Mouse (Mus musculus) thymus, postnatal 36 days (tissue): ENCODE results near the gene Hmga2.

Experiments used
- DNase-seq, 2 experiments: peaks; one replicate each; pipeline ENCODE4 v3.0.0; 2022; ENCODE audit warnings: mixed read lengths in 2 of 2

Gene Hmga2

DNA sequence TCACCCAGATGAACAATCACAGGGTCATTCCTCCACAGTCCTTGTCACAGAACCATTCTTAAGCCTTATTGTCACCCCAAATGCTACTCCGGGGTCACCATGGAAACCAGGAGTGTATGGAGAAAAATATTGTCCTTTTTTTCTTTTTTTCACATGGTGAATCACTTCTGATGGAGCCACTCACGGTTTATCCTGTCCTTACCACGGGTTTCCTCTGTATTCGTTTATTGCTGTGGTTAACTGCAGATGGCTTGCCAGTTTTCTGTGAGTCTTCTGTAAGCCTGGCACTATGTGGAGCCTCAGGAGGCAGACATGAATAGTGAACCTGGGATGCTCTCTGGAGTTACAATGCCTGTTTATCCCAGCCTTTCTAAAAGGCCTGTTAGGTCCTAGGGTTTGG lies 53.4 kb downstream of the Hmga2 start:
- no peak for DNase-seq

DNA sequence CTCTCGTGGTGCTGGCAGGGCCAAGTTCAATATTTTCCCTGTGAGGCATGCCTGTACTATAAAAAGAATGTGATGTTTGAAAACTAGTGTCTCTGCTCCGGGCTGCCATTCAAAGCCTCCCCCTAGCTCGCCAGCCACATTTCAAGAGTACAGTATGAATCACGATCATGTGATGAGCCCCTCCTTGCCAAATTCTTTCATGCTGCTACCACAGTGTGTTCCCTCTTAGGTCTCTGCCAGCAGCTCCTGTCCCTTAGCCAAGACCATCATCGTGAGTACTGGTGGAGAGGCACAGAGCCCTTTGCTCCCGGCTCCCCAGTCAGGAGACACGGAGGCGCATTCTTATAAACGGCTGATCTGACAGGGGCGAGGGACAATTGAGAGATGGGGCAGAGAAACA lies 54.2 kb downstream of the Hmga2 start:
- no peak for DNase-seq

DNA sequence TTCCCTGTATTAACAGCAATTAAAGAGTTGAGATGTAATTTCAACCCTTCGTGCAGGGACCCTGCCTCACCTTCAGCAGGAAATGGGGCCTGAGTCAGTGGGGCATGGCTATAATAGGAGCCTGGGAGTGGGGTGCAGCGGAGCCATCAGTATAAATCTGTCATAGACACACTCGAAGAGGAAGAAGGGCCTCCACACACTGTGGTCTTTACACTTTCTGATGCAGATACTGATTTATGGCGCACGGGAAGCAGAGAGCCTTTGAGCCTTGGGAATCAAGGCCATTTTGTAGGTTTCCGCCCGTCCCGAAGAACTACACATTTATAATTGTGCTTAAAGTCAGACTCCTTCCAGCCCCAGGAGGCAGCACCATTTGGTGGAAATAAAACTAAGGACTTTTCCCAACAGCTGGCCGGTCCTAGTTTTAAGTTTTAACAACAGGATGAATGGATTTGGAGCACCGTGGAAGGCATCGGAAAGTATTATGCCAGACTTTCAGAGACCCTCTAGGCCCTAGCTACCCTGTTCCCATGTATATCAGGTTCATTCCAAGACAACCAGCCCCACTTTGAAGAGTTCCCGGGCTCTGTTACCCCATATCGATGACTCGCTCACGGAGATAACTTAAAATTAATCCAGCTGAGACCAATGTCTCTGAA lies 55.2 kb downstream of the Hmga2 start:
- no peak for DNase-seq

DNA sequence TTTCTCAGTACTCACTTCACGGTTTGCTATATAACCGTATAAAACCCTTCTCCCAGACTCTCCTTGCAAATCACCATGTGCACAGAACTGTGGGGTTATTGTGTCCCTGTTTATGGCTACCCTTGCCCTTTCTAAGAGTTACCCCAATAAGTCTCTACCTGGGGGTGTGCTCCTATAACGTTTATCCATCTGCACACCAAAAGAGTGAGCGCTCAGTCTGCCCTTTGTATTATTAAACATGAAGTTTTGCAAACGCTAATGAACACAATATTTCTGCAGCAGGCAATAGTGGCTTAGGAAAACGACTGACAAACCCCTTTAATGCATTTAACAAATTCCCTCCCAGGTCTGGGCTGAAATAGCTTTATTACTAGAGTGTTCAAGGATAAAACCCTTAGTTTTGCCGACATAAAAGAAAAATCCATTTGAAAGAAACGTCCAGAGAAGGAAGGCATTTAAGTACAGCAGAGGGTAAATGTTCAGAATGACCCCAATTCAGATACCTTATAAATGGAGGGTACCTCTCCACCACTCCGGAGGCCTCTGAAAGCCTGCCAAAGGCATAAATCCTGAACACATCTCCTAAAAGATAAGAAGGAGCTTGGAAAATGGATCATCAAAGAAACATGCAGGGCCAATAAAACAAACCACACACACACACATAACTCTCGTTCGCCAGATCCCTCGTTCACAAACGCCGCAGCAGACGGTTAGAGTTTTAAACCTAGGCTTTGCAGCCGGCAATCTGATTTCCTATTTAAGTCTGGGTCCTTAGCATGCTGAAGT lies 57.3 kb downstream of the Hmga2 start:
- DNase-seq = no peak

DNA sequence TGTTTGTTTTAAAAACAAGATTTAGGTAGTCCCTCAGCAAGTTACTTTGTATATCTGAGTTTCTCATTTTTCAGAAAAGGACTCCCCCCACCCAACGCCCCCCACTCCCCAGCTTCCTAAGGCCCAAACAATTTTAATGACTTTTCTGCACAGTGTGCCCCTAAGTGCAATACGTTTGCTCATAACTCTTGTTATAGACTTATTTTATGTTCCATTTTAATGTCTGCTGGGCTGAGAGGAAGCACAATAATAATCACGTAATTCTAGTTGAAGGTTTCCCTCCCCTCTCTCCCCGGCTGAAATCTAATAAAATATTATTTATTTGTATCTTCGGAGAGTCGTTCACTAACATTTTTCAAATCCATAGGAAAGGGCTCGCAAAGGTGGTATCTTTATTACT lies 58.1 kb downstream of the Hmga2 start:
- DNase-seq = no peak

DNA sequence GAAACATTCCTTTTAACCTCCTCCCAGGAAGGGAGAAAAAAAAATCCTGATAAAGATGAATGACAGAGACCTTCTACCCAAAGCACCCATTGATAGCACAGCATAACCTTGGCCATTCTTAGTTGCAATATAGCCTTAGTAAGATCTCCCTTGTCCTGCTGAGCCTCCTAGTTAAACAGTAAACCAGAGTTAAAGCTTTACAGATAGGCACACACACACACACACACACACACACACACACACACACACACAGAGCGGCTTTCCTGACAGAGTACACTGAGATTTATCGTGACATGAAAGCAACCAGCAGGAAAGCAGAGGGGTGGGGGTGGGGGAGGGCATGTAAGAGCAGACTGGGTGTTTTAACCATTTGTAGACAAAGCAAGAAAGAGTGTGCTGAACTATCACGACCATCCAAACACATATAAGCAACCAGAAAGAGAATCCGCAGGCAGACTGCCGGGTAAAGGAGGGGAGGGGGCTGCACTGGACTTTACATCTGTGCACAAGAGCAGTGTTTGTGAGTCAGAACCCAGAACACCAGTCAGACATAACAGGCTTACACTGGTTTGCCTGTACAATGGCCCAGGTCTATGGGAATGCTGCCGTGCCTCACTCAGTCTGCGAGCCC lies 58.7 kb downstream of the Hmga2 start:
- DNase-seq = no peak

DNA sequence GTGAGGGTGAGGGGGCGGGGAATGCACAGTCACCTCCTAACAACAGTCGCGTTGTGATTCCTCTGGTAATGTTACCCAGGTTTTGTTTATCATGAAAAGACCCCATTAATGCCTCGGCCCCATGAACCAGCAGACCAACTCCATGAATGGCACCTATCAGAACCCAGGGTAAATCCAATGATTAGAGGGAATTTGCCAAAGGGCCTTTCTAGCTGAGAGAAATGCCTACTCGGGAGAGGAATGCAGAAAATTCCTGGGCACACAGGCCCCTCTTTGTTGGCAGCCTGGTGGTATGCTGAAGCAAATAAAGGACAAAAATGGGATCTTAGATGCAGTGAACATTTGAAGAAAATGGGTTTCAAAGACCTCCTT lies 59.2 kb downstream of the Hmga2 start:
- no peak for DNase-seq

DNA sequence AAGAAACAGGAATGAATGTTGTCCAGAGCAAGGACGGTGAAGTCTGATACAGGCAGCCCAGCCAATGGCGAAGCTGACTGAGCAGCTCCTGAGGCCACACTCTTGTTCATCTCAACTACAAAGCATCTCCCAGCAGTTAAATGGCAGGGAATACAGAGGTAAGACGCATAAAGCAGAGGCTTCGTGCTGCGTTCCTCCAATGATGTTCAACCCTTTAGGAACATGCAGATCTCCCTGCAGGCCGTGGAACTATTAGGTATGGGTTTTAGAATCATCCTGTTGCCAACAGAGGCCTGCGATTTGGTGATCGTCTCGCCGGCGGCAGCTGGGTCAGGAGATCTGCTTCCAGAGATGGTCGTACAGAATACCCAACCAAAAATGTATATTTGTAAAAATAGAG lies 59.6 kb downstream of the Hmga2 start:
- no peak for DNase-seq

DNA sequence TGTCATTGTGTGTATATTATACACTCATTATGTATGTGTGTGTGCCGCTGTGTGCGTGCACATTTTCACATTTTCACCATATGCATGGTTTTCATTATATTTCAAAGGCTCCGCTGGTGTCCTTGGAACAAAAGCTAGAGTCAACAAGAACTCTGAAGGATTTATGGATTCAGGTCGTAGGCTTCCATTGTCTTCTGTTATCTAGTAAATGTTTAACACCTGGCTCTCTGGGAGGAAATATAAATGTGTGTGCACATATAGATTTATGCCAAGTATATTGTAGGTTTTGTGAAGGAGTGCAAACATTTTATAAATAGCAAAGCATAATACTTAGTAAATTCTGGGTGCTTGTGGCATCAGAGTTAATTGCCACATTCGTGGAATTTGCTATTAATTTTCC lies 64.1 kb downstream of the Hmga2 start:
- DNase-seq = no peak

DNA sequence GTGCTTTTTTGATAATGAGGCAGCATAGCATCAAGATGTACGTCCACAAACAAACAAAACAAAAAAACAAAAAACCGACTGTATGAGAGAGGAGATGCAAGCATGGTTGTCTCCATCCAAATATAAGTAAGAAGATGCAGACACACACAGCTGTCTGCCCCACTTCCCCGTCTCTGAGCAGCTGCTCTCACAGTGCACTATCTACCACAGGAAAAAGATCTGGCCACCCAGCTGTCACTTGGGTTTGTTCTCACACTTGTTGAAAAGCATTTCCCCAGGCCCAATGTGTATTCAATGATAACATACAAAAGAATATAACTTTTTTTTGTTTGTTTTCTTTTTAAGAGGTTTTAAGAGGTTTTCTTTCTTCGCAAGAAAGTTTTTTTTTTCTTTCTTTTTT lies 65.3 kb downstream of the Hmga2 start:
- DNase-seq = peak in 1 of 2 experiments; percentile 29

DNA sequence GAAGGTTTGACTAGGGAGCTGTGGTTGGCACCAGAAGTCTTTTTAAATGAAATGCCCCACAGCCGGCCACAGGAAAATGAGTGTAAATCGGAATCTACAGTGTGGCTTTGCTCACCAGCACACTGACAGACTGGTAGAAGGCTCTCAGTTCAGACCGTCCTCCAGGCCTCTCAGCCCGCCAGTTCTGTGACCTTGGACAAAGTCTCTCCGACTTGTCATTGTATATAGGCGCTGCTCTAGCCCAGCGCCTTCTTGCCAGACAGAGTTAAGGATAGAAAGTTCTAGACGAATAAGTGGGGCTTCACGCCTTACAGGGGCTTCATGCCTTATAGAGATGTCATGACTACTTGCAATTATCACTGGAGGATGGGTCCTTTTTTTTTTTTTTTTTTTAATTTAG lies 67.1 kb downstream of the Hmga2 start:
- DNase-seq = no peak

DNA sequence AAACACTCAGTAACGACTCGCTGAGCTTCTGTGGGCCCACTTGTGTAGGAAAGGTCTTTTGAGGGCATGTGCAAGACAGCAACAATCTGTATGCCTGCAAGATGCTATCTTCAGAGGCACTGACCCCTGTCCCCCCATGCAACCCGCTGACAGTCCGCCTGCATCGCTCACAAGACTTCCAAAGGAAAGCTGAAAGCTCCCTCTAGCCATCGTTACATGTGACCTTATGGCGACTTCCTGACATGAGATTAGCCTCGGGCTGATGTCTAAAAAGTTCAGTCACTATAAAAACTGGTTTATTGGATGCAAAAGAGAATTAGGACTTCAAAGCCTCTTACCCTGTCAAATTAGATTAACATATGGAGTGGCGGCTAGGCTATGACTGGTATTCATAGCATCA lies 69.0 kb downstream of the Hmga2 start:
- DNase-seq = no peak

DNA sequence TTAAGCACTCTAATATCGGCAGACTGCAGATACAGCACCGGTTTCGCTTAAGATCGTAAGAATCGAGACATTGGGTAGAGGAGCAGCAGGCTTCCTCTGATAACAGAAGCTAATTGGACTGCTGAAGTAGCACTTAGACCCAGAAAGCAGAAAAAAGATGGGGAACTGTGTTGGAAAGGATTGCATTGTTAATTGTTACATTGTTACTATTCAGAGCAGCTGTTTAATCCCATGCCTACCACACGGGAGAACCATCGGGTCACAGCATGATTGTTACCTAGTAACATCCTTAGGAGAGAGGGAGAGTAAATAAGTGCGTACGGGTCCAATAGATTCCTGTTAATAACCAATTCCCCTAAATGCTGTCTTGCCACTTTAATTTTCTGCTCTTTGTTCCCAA lies 70.2 kb downstream of the Hmga2 start:
- DNase-seq = no peak

DNA sequence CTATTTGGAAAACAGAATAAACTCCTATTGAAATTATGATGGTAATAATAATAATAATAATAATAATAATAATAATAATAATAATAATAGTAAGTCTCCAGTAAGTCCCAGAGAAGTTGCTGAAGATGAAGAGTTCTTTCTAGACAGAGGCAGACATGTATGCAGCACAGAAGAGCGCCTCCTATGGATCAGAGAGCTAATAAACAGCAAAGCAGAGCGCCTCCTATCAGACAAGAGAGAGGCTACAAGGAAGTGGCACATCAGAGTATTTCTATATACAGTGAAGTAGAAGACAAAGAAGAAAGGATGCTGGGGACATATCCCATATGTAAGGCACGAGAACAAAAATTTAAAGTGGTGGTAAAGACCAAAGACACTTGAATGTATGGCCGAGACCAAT lies 70.9 kb downstream of the Hmga2 start:
- no peak for DNase-seq

DNA sequence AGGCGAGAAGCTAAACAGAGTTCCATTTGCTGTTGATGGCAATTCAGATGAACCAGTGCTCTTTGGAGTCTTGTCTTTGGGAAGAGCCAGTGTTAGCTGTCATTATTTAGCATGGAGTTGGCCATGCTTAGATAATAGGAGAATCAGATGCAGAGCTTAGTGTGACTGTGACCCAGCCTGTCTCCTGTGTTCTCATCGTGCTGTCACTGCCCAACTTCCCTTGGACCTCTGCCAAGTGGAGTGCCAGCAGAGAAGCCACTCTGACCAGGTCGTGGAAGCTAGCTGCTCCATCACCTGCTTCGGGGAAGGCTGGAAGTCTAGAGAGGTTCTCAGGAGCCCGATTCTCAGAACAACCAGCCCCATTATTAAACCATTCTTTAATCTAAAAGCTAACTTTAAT lies 73.3 kb downstream of the Hmga2 start:
- DNase-seq = no peak

DNA sequence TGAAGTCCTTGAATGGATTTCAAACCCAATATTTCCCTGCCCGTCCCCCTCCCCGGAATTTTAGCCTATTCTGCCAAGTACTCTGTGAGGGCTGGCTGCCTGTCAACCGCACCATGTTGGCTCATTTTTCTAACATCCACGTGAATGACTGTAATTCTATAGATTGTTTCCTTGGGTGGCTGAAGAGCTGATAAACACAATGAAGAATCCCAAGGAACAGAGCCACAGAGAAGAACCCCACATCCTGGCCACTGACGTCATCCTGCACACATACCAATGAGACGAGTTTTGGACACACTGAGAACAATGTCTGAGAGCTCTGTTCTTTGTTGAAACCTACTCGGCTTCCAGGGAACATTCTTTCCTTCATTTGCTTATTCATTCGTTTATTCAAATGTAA lies 74.5 kb downstream of the Hmga2 start:
- DNase-seq = no peak

DNA sequence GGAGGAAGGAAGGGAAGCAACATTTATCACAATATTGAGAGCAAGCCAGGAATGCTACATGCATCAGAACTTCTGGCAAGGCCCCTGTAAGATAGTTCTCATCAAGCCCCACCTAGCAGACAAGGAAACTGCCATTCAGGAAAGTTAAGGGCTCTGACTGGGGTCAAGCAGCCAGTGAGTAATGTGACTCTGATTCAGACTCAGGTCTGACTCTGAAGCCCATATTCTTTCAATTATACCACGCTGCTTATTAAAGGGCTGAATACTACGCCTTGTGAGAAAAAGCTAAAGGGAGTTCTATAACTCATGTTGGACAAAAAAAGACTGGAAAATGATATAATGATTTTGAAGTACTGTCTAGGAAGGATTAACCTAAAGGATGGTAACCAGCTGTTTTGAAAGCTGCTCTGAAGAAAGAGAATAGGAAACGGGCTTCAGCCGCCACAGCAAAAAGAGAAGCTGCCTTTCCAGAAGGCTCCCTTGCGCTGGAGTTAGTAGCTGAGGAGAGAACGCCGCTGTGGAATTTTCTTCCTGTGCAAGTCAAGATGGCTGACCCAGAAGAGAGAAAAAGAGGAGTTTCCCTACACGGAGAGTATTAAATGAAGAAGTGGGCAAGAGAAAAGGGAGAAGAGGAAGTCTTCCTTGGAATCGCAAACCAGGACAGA lies 76.3 kb downstream of the Hmga2 start:
- no peak for DNase-seq

DNA sequence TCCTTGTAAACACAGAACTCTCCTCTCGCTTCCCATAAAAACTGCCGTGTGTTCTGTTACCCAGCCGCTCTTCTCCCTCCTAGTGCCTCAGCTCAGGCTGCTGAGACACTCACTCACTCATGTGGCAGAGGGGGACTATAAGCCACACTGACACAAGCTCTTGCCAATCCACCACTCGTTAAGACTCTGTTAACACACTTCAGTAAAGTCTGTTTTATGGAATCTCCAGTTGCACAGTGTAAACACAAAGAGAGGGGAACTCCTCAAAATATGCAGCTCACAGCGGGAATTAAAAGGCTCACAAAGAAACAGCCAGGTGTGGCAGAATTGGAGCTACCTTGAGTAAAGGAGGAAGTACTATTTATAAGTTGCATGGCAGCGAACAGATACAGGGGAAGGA lies 77.5 kb downstream of the Hmga2 start:
- DNase-seq = no peak

DNA sequence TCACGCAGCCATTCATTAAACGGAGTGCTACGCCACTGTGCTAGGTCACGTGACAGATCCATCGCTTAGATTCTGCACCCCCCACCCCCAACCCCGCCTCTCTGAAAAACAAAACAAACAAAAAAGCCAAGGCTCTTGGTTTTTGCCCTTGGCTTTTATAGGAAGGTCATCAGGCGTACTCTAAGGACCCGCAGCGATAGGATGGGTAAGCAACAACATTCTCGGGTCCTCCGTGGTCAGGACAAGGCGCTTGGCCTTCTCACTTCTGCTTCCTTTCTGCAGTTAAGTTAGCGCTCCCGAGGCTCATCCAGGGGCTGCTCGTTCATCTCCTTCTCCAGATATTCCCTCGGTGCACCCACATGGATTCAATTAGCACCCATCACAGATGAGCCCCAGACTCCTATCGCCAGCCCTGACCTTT lies 79.0 kb downstream of the Hmga2 start:
- no peak for DNase-seq

DNA sequence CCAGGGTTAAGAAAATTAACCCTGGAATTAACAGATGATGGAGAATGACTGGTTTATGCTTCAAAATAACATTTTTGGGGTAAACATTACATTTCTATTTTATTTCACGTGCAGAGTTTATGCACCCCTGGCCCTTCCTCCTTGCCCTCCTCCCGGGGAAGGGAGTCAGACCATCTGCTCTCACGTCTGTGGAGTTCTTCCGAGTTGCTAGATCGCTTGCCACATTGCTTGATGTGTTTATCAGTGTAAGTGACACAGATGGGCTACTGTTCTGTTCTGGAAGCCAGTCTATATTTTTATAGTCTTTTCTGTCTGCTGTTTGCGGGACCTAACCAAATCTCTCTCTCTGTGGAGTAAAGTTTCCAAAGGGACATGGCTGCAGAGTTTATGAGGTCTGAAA lies 80.7 kb downstream of the Hmga2 start:
- DNase-seq = no peak

DNA sequence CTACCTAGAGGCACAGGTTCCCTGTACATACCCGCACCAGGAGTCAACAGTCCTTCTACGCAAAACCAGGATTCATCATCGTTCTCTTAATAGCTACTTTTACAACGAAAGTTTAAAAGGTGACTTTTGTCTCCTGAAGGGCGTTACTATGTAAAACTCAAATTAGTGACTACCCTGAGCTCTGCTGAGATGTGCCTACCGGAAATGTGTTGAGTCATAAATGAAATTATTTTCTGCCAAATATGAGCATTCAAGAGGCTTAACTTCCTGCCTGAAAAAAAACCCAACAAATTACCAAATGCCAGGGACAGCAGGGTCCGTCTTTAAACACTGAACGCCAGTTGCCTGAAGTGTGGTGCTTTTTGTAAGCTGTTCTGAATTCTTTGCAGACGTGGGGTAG lies 81.5 kb downstream of the Hmga2 start:
- DNase-seq = no peak

DNA sequence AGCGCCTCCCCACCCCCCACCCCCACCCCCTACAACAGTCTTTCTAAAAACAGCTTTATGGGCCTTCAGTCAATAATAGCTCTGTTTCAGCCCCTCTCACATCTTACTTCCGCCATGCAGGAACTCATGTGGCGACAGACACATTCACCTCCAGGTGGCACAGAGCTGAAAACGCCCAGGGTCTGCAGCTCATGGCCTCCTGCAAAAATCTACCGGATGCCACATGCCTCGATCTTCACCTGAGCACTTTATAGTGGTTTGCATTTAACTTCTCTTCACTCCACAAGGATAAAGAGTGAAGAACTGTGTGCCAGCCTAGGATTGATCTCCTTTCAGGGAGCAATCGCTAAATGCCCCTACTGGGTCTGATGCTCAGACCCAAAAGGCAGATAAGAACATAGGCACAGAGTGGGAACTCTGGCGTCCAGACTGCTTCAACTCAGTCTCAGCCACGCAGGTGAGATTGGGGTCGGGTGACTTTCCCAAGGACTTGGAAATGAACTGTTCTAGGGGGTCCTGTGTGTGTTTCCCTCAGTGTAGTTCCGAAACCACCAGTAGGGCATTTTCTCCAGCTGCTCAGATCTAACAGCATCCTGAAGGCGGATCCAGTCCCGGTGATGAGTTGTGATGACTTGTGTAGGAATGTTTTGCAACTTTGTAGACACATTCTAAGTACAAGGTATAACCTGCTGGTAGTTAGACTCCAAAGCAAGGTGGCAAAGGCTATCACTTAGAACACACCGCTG lies 84.1 kb downstream of the Hmga2 start:
- peak in 1 of 2 experiments; percentile 7 for DNase-seq
